Mouse (Mus musculus): ENCODE data around the gene Ppp1r12b. TPM values are rescaled to one million over a fixed set of nuclear protein-coding genes. Genes with fewer than 3 reads are reported as not detected.
A peak's percentile ranks its signal among the peaks of the same experiment; 100 is the strongest.

Gene Ppp1r12b
- polyA plus RNA-seq, 1 experiment from 2014 or later: 12.2 TPM

DNA sequence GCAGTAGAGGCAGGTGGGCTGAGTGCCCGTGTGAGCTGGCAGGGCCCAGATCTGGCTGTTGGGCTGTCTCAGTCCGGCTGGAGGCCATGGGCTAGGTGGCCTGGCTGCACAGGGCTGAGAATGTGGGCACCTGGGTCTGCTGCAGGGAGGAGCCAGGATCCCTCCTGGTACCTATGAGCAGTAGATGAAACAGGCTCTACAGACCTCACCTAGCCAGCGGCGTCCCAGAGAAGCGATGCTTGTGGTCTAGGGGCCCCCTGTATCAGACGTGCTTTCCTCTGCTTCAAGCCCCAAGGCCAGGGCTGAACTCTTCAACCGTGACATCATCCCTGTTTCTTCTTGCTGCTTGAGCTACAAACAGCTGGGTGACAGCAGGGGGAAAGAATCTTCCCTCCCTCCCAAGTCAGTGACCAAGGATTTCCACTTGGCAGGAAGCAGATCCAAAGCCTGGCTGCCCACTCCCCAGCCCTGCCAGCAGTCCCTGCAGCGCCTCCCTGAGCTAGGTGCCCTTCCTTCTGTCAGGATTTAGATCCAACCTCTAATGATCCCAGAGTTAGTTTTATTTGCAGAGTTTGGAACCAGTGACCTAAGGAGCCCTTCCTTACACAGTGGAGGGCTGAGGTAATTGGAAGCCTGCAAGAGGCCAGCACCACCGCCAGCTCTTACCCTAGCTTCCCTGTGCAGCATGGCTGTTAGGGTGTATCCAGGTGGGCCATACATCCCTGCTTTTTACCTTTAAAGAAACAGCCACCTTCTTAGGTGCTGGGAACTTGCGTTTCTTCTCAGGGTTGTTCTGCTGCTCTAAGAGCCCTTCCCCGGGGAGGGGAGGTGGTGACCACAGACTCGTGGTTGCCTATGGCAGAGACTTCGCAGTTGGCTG, 201.8 kb downstream of the Ppp1r12b start:
- Histone ChIP-seq H3K27me3 (no peaks in the 10 kb centered on the region), H3K27ac (no peak overlapping the region), H3K4me2 (no peak overlapping the region), H3K9ac (no peak overlapping the region), H3K9me3 (no peaks in the 10 kb centered on the region), H3K4me3 (replicated peaks) (no peak overlapping the region), H3K4me1 (peaks cover 14% of the 10 kb centered on the region; the same call in 1 of the 2 replicates), H3K36me3 (replicated peaks) (no peaks in the 10 kb centered on the region; the same call in 1 of the 2 replicates)
- WGBS: 82% methylated on average over 13 of the region's 13 CpGs
- ATAC-seq (ENCODE audit: low FRiP score): no peak

DNA sequence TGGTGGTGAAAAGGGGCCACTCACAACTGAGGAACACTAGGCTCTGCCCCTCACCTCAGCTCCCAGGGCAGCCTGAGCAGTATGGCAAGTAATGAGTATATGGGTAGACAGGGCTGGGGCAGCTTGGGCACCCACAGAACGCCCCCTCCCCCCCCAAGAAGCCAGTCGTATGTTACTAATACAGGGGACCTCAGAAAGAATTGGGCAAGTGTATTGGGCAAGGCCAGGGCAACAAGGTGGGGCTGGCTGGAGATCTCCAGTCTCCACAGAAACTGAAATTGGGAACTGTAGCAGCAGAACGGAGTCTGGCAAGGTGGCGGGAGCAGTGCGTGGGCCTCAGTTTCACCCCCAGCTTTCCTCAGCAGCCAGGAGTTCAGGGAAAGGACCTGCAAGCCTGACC, 203.3 kb downstream of the Ppp1r12b start:
- Histone ChIP-seq H3K9me3 (no peaks in the 10 kb centered on the region), H3K36me3 (replicated peaks) (no peaks in the 10 kb centered on the region), H3K4me1 (peaks cover 14% of the 10 kb centered on the region; the same call in 1 of the 2 replicates), H3K4me2 (no peak overlapping the region), H3K4me3 (replicated peaks) (no peak overlapping the region), H3K9ac (no peak overlapping the region), H3K27me3 (no peaks in the 10 kb centered on the region), H3K27ac (no peak overlapping the region)
- 68% methylated on average over 5 of the region's 5 CpGs for WGBS
- no peak for ATAC-seq (ENCODE audit: low FRiP score)

DNA sequence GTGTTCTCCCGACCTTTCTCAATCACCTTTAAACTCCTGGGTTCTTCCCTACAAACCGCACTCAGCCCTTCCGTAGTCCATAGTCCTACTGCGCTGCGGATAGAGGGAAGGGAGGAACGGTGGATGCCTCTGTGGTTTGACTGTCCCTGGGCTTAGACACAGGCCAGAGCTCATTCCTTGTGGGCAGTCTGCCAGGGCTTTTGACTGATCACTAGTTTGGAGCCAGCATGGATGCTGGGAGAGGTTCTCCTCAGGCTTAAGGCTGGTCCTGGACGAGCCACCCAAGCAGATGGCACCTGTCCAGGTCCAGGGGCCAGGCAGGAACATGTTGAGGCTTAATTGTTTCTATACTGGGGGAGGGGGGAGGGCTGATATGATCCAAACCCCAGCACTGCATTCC, 205.9 kb downstream of the Ppp1r12b start:
- H3K4me3 ChIP-seq (replicated peaks): no peak overlapping the region
- no peak for ATAC-seq (ENCODE audit: low FRiP score)
- no peaks in the 10 kb centered on the region for H3K36me3 ChIP-seq (replicated peaks)
- no peak overlapping the region for H3K27ac ChIP-seq
- H3K27me3 ChIP-seq: no peaks in the 10 kb centered on the region
- H3K4me1 ChIP-seq: peaks cover 11% of the 10 kb centered on the region; the same call in 1 of the 2 replicates
- H3K9ac ChIP-seq: no peak overlapping the region
- H3K9me3 ChIP-seq: no peaks in the 10 kb centered on the region
- WGBS: 81% methylated on average over 7 of the region's 7 CpGs
- no peak overlapping the region for H3K4me2 ChIP-seq

DNA sequence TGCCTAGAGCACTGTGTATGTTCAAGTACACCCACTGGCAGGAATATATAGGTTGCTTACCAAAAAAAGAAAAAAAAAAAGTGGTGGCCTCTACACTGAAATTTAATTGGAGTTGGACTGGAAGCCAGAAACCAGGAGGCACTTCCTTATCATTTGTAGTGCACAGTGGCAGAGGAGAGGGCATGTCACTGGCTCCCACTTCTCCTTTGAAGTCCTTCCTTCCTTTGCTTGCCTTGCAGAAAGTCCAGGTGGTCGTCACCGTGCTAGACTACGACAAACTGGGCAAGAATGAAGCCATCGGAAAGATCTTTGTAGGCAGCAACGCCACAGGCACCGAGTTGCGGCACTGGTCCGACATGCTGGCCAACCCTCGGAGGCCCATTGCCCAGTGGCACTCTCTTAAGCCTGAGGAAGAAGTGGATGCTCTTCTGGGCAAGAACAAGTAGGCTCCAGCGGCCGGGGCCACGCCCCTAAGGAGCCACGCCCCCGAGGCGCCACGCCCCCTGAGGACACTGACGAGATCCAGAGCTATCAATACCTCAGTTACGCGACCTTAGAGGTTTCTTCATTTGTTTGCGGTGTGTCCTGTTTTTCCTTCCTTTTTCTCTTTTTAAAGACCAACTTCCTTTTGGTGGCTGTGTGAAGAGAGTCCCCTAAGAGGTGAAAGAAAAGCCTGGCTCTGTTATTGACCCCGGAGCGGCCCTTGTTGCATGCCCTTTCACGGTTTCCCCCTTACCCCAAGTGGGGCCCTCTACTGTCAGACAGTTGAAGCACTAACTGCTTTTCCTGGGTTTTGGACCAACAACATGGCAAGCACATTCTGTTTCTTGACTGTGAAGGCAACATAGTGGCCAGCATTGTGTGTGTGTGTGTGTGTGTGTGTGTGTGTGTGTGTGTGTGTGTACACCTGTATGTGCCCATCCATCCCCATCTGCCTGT, 208.2 kb downstream of the Ppp1r12b start:
- Histone ChIP-seq H3K36me3 (replicated peaks) (no peaks in the 10 kb centered on the region), H3K4me3 (replicated peaks) (0 out of 2 replicates have a peak overlapping the region, but pooled peaks have one; percentile 4), H3K27ac (no peak overlapping the region), H3K9me3 (no peaks in the 10 kb centered on the region), H3K27me3 (no peaks in the 10 kb centered on the region), H3K4me1 (peaks cover 3% of the 10 kb centered on the region; the same call in 1 of the 2 replicates), H3K9ac (0 out of 2 replicates have a peak overlapping the region, but pooled peaks have one; percentile 12), H3K4me2 (peak overlapping the region; percentile 19; the same call in 1 of the 2 replicates)
- 21% methylated on average over 23 of the region's 23 CpGs for WGBS
- ATAC-seq (ENCODE audit: low FRiP score): no peak

DNA sequence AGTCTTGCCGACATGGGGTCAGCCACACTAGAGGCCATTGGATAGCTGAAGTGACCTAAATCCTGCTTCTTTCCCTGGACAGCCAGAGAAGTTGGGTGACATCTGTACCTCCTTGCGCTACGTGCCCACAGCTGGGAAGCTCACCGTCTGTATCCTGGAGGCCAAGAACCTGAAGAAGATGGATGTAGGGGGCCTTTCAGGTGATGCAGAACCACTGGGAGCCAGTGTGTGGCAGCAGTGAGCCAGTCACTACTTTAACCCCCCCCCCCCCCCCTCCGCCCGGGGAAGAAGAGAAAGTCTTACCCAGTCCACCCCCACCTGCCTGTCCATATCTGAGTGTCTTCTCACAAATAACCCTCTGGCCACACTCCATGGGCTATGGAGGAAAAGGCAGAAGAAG, 210.1 kb downstream of the Ppp1r12b start:
- no peaks in the 10 kb centered on the region for H3K9me3 ChIP-seq
- no peak overlapping the region for H3K4me2 ChIP-seq
- 49% methylated on average over 6 of the region's 6 CpGs for WGBS
- no peak for ATAC-seq (ENCODE audit: low FRiP score)
- no peaks in the 10 kb centered on the region for H3K27me3 ChIP-seq
- no peaks in the 10 kb centered on the region for H3K36me3 ChIP-seq (replicated peaks)
- H3K9ac ChIP-seq: no peak overlapping the region
- H3K4me1 ChIP-seq: peaks cover 3% of the 10 kb centered on the region; the same call in 1 of the 2 replicates
- no peak overlapping the region for H3K27ac ChIP-seq
- H3K4me3 ChIP-seq (replicated peaks): no peak overlapping the region

DNA sequence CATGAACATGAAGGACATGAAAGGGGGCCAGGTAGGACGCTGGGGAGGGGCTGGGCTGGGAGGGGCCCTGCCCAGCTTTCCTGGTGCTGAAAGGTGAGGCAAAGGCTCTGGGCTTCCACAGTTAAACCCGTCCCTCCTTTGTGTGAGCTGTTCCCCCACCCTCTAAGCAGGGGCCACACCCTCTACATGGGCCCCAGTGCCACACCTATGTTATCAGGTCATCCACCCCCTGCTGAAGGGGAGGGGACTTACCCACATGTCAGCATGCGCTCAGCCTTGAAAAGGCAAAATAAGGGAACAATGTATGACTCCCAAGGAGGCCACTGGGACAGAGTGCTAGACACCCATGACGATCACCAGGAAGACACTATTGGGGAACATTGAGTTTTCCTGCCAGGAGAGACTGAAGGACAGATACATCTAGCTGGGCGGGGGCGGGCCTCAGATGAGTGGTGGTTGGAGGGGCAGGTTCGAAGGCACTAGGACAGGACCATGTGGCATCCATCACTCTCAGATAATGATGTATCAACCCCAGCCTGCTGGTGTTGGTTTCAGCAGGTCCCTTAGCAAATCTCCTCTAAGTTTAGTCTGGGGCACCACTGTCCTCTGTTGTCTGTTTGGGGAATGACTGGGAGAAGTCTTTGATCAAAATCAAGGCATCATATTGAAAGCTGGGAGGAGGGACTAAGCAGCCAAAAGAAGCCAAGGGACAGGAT, 213.6 kb downstream of the Ppp1r12b start:
- WGBS: 80% methylated on average over 7 of the region's 7 CpGs
- no peak overlapping the region for H3K27ac ChIP-seq

DNA sequence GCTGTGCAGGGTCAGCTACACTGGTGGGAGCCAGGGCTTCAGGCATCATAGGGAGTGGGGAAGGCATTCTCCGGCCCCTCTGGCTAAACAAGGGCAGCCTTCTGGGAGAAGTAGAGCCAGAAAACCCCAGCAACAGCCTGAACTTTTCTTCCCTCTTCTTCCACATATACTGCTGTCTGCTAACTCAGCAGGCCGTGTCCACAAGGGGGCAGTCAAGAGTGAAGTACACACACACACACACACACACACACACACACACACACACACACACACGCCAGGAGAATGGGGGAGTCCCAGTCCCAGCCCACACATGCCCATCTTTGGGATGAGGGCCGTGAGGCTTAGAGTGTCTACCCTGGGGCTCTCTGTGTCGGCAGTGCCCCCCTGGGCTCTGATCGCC, 214.3 kb downstream of the Ppp1r12b start:
- H3K27ac ChIP-seq: no peak overlapping the region
- WGBS: 76% methylated on average over 6 of the region's 6 CpGs
- H3K9me3 ChIP-seq: no peaks in the 10 kb centered on the region
- H3K4me1 ChIP-seq: peaks cover 5% of the 10 kb centered on the region; the same call in 1 of the 2 replicates
- no peaks in the 10 kb centered on the region for H3K27me3 ChIP-seq
- H3K36me3 ChIP-seq (replicated peaks): no peaks in the 10 kb centered on the region
- H3K9ac ChIP-seq: no peak overlapping the region
- H3K4me3 ChIP-seq (replicated peaks): no peak overlapping the region
- ATAC-seq (ENCODE audit: low FRiP score): no peak
- H3K4me2 ChIP-seq: no peak overlapping the region

More for the DNA sequence above, 213.6 kb downstream of the Ppp1r12b start:
- Histone ChIP-seq H3K9me3 (no peaks in the 10 kb centered on the region), H3K4me1 (peaks cover 5% of the 10 kb centered on the region; the same call in 1 of the 2 replicates), H3K27me3 (no peaks in the 10 kb centered on the region), H3K4me3 (replicated peaks) (no peak overlapping the region), H3K4me2 (no peak overlapping the region), H3K36me3 (replicated peaks) (no peaks in the 10 kb centered on the region), H3K9ac (no peak overlapping the region)
- ATAC-seq (ENCODE audit: low FRiP score): no peak

DNA sequence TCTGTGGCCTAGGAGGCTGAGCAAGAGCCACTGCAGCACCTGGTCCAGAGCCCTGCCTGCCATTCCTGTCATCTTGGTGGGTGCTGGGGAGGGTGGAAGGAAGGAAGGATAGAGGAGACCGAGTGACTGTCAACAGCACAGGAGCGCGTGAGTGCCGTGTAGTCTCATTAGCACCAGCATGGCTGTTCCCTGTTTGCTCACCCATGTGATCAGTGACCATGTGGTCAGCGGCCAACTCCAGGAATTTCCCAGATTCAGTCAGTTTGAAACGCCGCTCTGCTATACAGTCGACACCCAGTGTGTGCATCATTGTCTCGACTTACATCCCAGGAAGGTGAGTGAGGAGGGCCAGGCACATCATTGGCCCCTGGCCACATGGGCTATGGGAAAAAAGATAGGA, 218.3 kb downstream of the Ppp1r12b start:
- no peaks in the 10 kb centered on the region for H3K9me3 ChIP-seq
- no peak for ATAC-seq (ENCODE audit: low FRiP score)
- H3K27me3 ChIP-seq: no peaks in the 10 kb centered on the region; the same call in 1 of the 2 replicates
- WGBS: 78% methylated on average over 9 of the region's 9 CpGs
- no peak overlapping the region for H3K4me2 ChIP-seq
- no peak overlapping the region for H3K4me3 ChIP-seq (replicated peaks)
- no peaks in the 10 kb centered on the region for H3K36me3 ChIP-seq (replicated peaks)
- H3K4me1 ChIP-seq: peaks cover 5% of the 10 kb centered on the region; the same call in 1 of the 2 replicates
- no peak overlapping the region for H3K27ac ChIP-seq
- no peak overlapping the region for H3K9ac ChIP-seq

DNA sequence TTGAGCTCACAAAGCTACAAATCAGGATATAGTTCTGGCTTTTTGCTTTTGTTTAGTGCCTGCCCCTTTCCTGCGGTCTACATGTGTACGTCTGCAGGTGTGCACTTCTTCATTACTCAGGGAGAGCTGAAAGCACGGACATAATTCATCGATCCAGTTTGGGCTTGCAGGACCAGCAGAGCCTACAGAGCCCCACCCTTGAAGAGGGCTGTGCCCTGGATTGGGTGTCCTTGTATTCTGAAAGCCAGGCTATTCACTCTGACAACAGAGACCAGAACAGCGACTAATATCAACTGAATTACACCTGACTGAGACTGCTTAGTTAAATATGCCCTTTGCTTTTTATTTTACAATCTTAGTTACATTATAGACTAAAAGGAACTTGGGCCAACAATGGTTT, 222.1 kb downstream of the Ppp1r12b start:
- ATAC-seq (ENCODE audit: low FRiP score): no peak
- 91% methylated on average over 5 of the region's 5 CpGs for WGBS
- no peaks in the 10 kb centered on the region for H3K9me3 ChIP-seq

DNA sequence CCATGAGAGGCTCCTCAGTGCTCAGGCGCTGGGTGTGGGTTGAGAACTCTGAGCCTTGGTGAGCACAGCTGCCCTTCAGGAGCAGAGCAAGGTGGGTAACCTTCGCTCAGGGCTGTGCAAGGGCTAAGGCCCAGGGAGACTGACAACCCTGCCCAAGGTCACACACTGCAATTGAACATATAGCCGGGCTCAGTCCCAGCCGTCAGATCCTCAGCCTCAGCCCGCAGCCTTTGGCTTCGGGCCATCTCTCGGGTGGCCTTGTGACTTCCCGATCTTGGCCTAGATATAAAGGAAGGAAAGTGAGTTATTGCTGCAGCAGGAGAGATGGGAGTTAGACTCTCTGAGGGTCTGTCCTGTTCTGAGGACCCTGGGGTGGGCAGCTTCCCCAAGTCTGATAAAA, 228.5 kb downstream of the Ppp1r12b start:
- H3K27me3 ChIP-seq: no peaks in the 10 kb centered on the region; the same call in 1 of the 2 replicates
- no peak for ATAC-seq (ENCODE audit: low FRiP score)
- H3K27ac ChIP-seq: no peak overlapping the region
- 83% methylated on average over 8 of the region's 8 CpGs for WGBS
- no peaks in the 10 kb centered on the region for H3K9me3 ChIP-seq
- no peak overlapping the region for H3K9ac ChIP-seq
- no peaks in the 10 kb centered on the region for H3K4me1 ChIP-seq
- H3K36me3 ChIP-seq (replicated peaks): no peaks in the 10 kb centered on the region
- H3K4me3 ChIP-seq (replicated peaks): no peak overlapping the region
- H3K4me2 ChIP-seq: no peak overlapping the region

More for the DNA sequence above, 222.1 kb downstream of the Ppp1r12b start:
- Histone ChIP-seq H3K27ac (no peak overlapping the region), H3K4me3 (replicated peaks) (no peak overlapping the region), H3K27me3 (no peaks in the 10 kb centered on the region; the same call in 1 of the 2 replicates), H3K9ac (no peak overlapping the region), H3K36me3 (replicated peaks) (no peaks in the 10 kb centered on the region), H3K4me2 (no peak overlapping the region), H3K4me1 (peaks cover 5% of the 10 kb centered on the region; the same call in 1 of the 2 replicates)

DNA sequence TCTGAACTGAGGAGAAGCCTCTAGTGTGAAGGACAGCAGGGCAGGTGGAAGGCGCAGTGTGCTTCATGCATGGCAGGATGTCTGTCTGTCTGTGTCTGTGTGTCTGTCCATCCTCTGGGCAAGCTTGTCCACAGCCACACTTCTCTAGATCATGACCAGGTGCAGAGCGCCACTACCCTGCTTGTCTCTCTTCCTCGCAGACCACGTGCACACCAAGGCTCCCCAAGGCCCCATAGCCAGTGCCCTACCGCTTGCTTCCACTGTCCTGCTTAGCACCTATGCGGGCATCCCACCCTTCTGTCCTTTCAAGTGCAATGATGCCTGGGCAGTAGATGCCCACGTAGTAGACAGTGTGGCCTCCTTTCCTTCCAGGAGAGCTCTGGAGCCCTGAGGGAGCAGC, 229.3 kb downstream of the Ppp1r12b start:
- no peak overlapping the region for H3K9ac ChIP-seq
- H3K27me3 ChIP-seq: no peaks in the 10 kb centered on the region; the same call in 1 of the 2 replicates
- H3K4me2 ChIP-seq: no peak overlapping the region
- no peaks in the 10 kb centered on the region for H3K4me1 ChIP-seq
- H3K4me3 ChIP-seq (replicated peaks): no peak overlapping the region
- H3K9me3 ChIP-seq: no peaks in the 10 kb centered on the region
- H3K36me3 ChIP-seq (replicated peaks): no peaks in the 10 kb centered on the region
- no peak overlapping the region for H3K27ac ChIP-seq
- WGBS: 88% methylated on average over 7 of the region's 7 CpGs
- no peak for ATAC-seq (ENCODE audit: low FRiP score)
